Mouse (Mus musculus) kidney, adult 2 months (tissue): ENCODE measurements around the gene Plpp2. TPM values are rescaled to one million over a fixed set of nuclear protein-coding genes. Genes with fewer than 3 reads are reported as not detected.

Experiments used
- DNase-seq: peaks from one replicate; pipeline ENCODE4 v3.0.0; 2021
- H3K27ac ChIP-seq: fragments of 200-500 bp; 2 replicates; pipeline ENCODE4 v1.5.1; 2012; ENCODE audit warnings: low read depth, low read length, control low read depth, inconsistent platforms; ENCODE audit not compliant: insufficient read depth
- H3K27me3 ChIP-seq: fragments of 200-500 bp; replicated peaks from 2 replicates; pipeline ENCODE4 v1.6.1; 2012; ENCODE audit warnings: mild to moderate bottlenecking, moderate library complexity, low read length, inconsistent platforms; ENCODE audit not compliant: control insufficient read depth, insufficient read depth
- H3K36me3 ChIP-seq: fragments of 200-500 bp; 2 replicates; pipeline ENCODE4 v1.6.1; 2012; ENCODE audit warnings: mild to moderate bottlenecking, moderate library complexity, low read length, inconsistent platforms; ENCODE audit not compliant: control insufficient read depth, insufficient read depth
- H3K4me1 ChIP-seq: fragments of 200-500 bp; 2 replicates; pipeline ENCODE4 v1.6.1; 2011; ENCODE audit warnings: low read length; ENCODE audit not compliant: control insufficient read depth, insufficient read depth
- H3K4me3 ChIP-seq: fragments of 200-500 bp; 2 replicates; pipeline ENCODE4 v1.5.1; 2011; ENCODE audit warnings: mild to moderate bottlenecking, low read depth, low read length, control low read depth; ENCODE audit not compliant: insufficient read depth
- CTCF ChIP-seq: fragments of 200-500 bp; conservative IDR thresholded peaks from 2 replicates; pipeline ENCODE4 v1.5.1; 2011; ENCODE audit warnings: low read depth, mild to moderate bottlenecking, control low read depth, low read length, moderate library complexity, mixed read lengths; ENCODE audit not compliant: insufficient read depth, insufficient read length
- POLR2A ChIP-seq: fragments of 200-500 bp; IDR thresholded peaks from one replicate; pipeline ENCODE4 v1.6.1; 2011; ENCODE audit warnings: low read depth, low read length, control low read depth
- WGBS: fragments of 180-500 bp; shearing (Covaris S2); methylation state at CpG from one replicate; pipeline ENCODE4 v1.1.7; 2018; 5-methylcytosine and 5-hydroxymethylcytosine counted together
- polyA plus RNA-seq: library from polyadenylated mRNA; depleted of rRNA; stranded (reverse); fragments of >200 nt; gene quantifications from 2 replicates; pipeline ENCODE4 v1.2.3, GENCODE M21; 2012

The Plpp2 gene
- polyA plus RNA-seq, 1 experiment: 58.1 TPM

DNA sequence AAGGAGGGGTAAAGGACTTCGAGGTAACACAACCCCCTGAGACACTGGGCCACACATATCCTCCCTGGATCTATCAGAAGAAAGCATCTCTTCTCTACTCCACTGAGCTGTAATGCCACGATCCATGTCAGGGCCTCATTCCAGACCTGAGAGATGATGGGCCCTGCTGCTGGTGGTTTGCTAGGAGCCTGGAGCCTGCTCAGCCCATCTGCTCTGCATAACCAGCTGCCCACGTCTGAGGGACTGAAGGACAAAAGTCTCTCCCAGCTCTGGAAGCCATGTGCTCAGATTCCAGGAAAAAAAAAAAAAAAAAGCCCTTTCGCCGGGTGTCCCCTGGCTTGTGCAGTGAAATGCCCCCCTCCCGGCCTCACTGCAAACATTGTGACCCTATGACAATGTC, 42.2 kb upstream of the Plpp2 start:
- Histone ChIP-seq H3K27ac (no peak overlapping the region), H3K36me3 (no peaks in the 10 kb centered on the region), H3K4me3 (no peak overlapping the region), H3K4me1 (no peaks in the 10 kb centered on the region), H3K27me3 (no peaks in the 10 kb centered on the region)
- WGBS: 58% methylated on average over 6 of the region's 6 CpGs
- DNase-seq: no peak
- TF ChIP-seq CTCF (no peak), POLR2A (no peak)

DNA sequence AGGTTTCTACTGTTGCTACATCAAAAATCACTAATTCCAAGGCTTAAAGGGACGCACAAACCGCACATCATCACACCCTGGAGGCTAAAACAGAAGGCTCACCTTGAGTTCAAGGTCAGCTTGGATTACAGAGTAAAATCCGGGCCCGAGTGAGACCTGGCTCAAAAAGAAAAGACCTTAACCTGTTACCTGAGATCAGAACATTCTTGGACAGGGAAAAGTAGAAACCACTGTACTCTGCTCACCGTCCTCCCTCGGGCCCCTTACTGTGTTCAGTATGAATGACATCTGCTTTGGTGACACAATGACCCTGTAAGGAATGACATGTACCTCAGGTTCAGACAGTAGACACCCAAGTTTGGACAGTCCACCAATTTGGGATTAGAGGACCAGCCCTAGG, 41.2 kb upstream of the Plpp2 start:
- WGBS: 85% methylated on average over 6 of the region's 6 CpGs
- TF ChIP-seq POLR2A: no peak
- no peak for TF ChIP-seq CTCF
- no peaks in the 10 kb centered on the region for H3K4me1 ChIP-seq

GRCm38 (mm10) chr10:79574350-79574749, 40.8 kb upstream of the Plpp2 start:
- TF ChIP-seq CTCF (no peak), POLR2A (no peak)
- Histone ChIP-seq H3K4me3 (no peak overlapping the region), H3K4me1 (no peaks in the 10 kb centered on the region), H3K36me3 (no peaks in the 10 kb centered on the region), H3K27ac (no peak overlapping the region), H3K27me3 (no peaks in the 10 kb centered on the region)
- WGBS: 74% methylated on average over 8 of the region's 8 CpGs
- no peak for DNase-seq

More for the DNA sequence above, 41.2 kb upstream of the Plpp2 start:
- Histone ChIP-seq H3K36me3 (no peaks in the 10 kb centered on the region), H3K4me3 (no peak overlapping the region), H3K27ac (no peak overlapping the region), H3K27me3 (no peaks in the 10 kb centered on the region)
- no peak for DNase-seq

- DNase-seq: no peak
- no peak overlapping the region for H3K4me3 ChIP-seq
- no peak for TF ChIP-seq CTCF
- TF ChIP-seq POLR2A: no peak
- 84% methylated on average over 6 of the region's 6 CpGs for WGBS
- H3K36me3 ChIP-seq: no peaks in the 10 kb centered on the region
- H3K27ac ChIP-seq: no peak overlapping the region
- no peaks in the 10 kb centered on the region for H3K4me1 ChIP-seq
- H3K27me3 ChIP-seq: no peaks in the 10 kb centered on the region
Observed at GRCm38 (mm10) chr10:79573611-79574010, 40.0 kb upstream of the Plpp2 start.

DNA sequence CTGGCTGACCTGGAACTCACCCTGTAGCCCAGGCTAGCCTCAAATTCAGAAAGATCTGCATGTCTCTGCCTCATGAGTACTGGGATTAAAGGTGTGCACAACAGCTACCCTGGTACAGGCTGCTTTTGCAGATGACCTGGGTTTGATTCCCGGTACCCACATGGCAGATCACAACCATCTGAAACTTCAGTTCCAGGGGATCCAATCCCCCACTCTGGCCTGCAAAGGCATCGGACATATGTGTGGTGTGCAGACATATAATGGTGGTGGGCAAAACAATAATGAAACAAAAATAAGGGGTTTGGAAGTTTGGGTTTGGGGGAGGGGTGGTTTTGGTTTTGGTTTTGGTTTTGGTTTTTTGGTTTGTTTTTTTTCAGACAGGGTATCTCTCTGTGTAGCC, 37.7 kb upstream of the Plpp2 start:
- Histone ChIP-seq H3K27me3 (no peaks in the 10 kb centered on the region), H3K27ac (no peak overlapping the region), H3K4me1 (no peaks in the 10 kb centered on the region), H3K36me3 (no peaks in the 10 kb centered on the region), H3K4me3 (no peak overlapping the region)
- TF ChIP-seq CTCF (no peak), POLR2A (no peak)
- WGBS: 97% methylated on average over 2 of the region's 2 CpGs
- DNase-seq: no peak

GRCm38 (mm10) chr10:79569921-79570320, 36.3 kb upstream of the Plpp2 start:
- no peaks in the 10 kb centered on the region for H3K4me1 ChIP-seq
- H3K4me3 ChIP-seq: no peak overlapping the region
- no peaks in the 10 kb centered on the region for H3K27me3 ChIP-seq
- no peak for DNase-seq
- no peak overlapping the region for H3K27ac ChIP-seq
- TF ChIP-seq CTCF (no peak), POLR2A (no peak)
- no peaks in the 10 kb centered on the region for H3K36me3 ChIP-seq
- WGBS: 93% methylated on average over 5 of the region's 5 CpGs

GRCm38 (mm10) chr10:79559716-79560115, 26.1 kb upstream of the Plpp2 start:
- Histone ChIP-seq H3K4me1 (no peaks in the 10 kb centered on the region; the same call in 1 of the 2 replicates), H3K4me3 (no peak overlapping the region), H3K36me3 (no peaks in the 10 kb centered on the region), H3K27ac (no peak overlapping the region), H3K27me3 (no peaks in the 10 kb centered on the region)
- TF ChIP-seq CTCF (no peak), POLR2A (no peak)
- no peak for DNase-seq
- 93% methylated on average over 2 of the region's 2 CpGs for WGBS

GRCm38 (mm10) chr10:79557496-79557895, 23.9 kb upstream of the Plpp2 start:
- Histone ChIP-seq H3K27me3 (no peaks in the 10 kb centered on the region), H3K4me3 (no peak overlapping the region), H3K4me1 (peaks cover 7% of the 10 kb centered on the region; the same call in 1 of the 2 replicates), H3K36me3 (no peaks in the 10 kb centered on the region), H3K27ac (no peak overlapping the region)
- DNase-seq: no peak
- TF ChIP-seq CTCF: no peak
- no peak for TF ChIP-seq POLR2A
- 97% methylated on average over 5 of the region's 5 CpGs for whole genome bisulfite sequencing
